Mouse (Mus musculus): Measurements from ENCODE around the gene Mfsd4b1. TPM values are rescaled to one million over a fixed set of nuclear protein-coding genes. Genes with fewer than 3 reads are reported as not detected.

Mfsd4b1 gene
- 0.18 and 0.37 TPM in 2 replicates for polyA plus RNA-seq (2015; fragmentation: Nextera tagmentation; extraction: Ambion mirVana)

GRCm38 (mm10) chr10:40024554-40025428 lies at the start of gene Mfsd4b1:
Gene Mfsd4b1 (minus strand): TSS chr10:40025268.
- H3K4me1 ChIP-seq = peaks cover 10% of the 10 kb centered on the region
- H3K27ac ChIP-seq (replicated peaks) = peak within 1 kb of the TSS; percentile 65
- peak within 1 kb of the TSS; percentile 62 for H3K9ac ChIP-seq
- H3K9me3 ChIP-seq (replicated peaks) = no peaks in the 10 kb centered on the region
- H3K4me3 ChIP-seq (replicated peaks) = peak within 1 kb of the TSS; percentile 64
- under 1% methylated on average over 46 of the region's 46 CpGs for WGBS
- peak within 1 kb of the TSS; percentile 97 for H3K4me2 ChIP-seq (replicated peaks)
- ATAC-seq (ENCODE audit: insufficient number of reproducible peaks, low FRiP score, low TSS enrichment, low read depth) = peak; percentile 83
- no peaks in the 10 kb centered on the region for H3K27me3 ChIP-seq
- no peaks in the 10 kb centered on the region for H3K36me3 ChIP-seq

- no peaks in the 10 kb centered on the region for H3K27me3 ChIP-seq
- H3K4me1 ChIP-seq = 0 out of 2 replicates have a peak, but pooled peaks cover 4% of the 10 kb centered on the region
- H3K4me3 ChIP-seq (replicated peaks) = no peak overlapping the region
- H3K9me3 ChIP-seq (replicated peaks) = no peaks in the 10 kb centered on the region
- WGBS = 82% methylated on average over 6 of the region's 6 CpGs
- H3K36me3 ChIP-seq = no peaks in the 10 kb centered on the region
- no peak overlapping the region for H3K9ac ChIP-seq
- no peak overlapping the region for H3K4me2 ChIP-seq (replicated peaks)
- ATAC-seq (ENCODE audit: insufficient number of reproducible peaks, low FRiP score, low TSS enrichment, low read depth) = no peak
- no peak overlapping the region for H3K27ac ChIP-seq (replicated peaks)
Measured at GRCm38 (mm10) chr10:40073608-40074007, 48.5 kb upstream of the Mfsd4b1 start.

GRCm38 (mm10) chr10:40070684-40071083 lies 45.6 kb upstream of the Mfsd4b1 start:
- H3K4me3 ChIP-seq (replicated peaks) = no peak overlapping the region
- 0 out of 2 replicates have a peak, but pooled peaks cover 4% of the 10 kb centered on the region for H3K4me1 ChIP-seq
- no peak overlapping the region for H3K4me2 ChIP-seq (replicated peaks)
- H3K9ac ChIP-seq = no peak overlapping the region
- H3K27ac ChIP-seq (replicated peaks) = no peak overlapping the region
- H3K36me3 ChIP-seq = no peaks in the 10 kb centered on the region
- no peak for ATAC-seq (ENCODE audit: insufficient number of reproducible peaks, low FRiP score, low TSS enrichment, low read depth)
- H3K9me3 ChIP-seq (replicated peaks) = no peaks in the 10 kb centered on the region
- 71% methylated on average over 9 of the region's 9 CpGs for WGBS
- no peaks in the 10 kb centered on the region for H3K27me3 ChIP-seq

- no peak overlapping the region for H3K9ac ChIP-seq
- H3K9me3 ChIP-seq (replicated peaks) = no peaks in the 10 kb centered on the region
- no peak overlapping the region for H3K27ac ChIP-seq (replicated peaks)
- no peak overlapping the region for H3K4me3 ChIP-seq (replicated peaks)
- no peaks in the 10 kb centered on the region for H3K27me3 ChIP-seq
- no peak for ATAC-seq (ENCODE audit: insufficient number of reproducible peaks, low FRiP score, low TSS enrichment, low read depth)
- H3K4me1 ChIP-seq = 0 out of 2 replicates have a peak, but pooled peaks cover 4% of the 10 kb centered on the region
- H3K4me2 ChIP-seq (replicated peaks) = no peak overlapping the region
- WGBS = 35% methylated on average over 4 of the region's 4 CpGs
- no peaks in the 10 kb centered on the region for H3K36me3 ChIP-seq
Measured at GRCm38 (mm10) chr10:40069270-40069669, 44.2 kb upstream of the Mfsd4b1 start.

- H3K4me2 ChIP-seq (replicated peaks) = no peak overlapping the region
- no peaks in the 10 kb centered on the region for H3K9me3 ChIP-seq (replicated peaks)
- no peaks in the 10 kb centered on the region for H3K36me3 ChIP-seq
- ATAC-seq (ENCODE audit: insufficient number of reproducible peaks, low FRiP score, low TSS enrichment, low read depth) = no peak
- 0 out of 2 replicates have a peak, but pooled peaks cover 4% of the 10 kb centered on the region for H3K4me1 ChIP-seq
- no peak overlapping the region for H3K27ac ChIP-seq (replicated peaks)
- no peak overlapping the region for H3K9ac ChIP-seq
- H3K27me3 ChIP-seq = no peaks in the 10 kb centered on the region
- no peak overlapping the region for H3K4me3 ChIP-seq (replicated peaks)
- 78% methylated on average over 10 of the region's 10 CpGs for WGBS
Measured at GRCm38 (mm10) chr10:40068595-40068994, 43.5 kb upstream of the Mfsd4b1 start.

- 55% methylated on average over 1 of the region's 1 CpGs for WGBS
- ATAC-seq (ENCODE audit: insufficient number of reproducible peaks, low FRiP score, low TSS enrichment, low read depth) = no peak
- H3K27ac ChIP-seq (replicated peaks) = no peak overlapping the region
- H3K9me3 ChIP-seq (replicated peaks) = no peaks in the 10 kb centered on the region
- H3K9ac ChIP-seq = no peak overlapping the region
- no peak overlapping the region for H3K4me3 ChIP-seq (replicated peaks)
- H3K27me3 ChIP-seq = no peaks in the 10 kb centered on the region
- H3K4me1 ChIP-seq = 0 out of 2 replicates have a peak, but pooled peaks cover 4% of the 10 kb centered on the region
- H3K36me3 ChIP-seq = no peaks in the 10 kb centered on the region
- no peak overlapping the region for H3K4me2 ChIP-seq (replicated peaks)
Measured at GRCm38 (mm10) chr10:40067529-40067928, 42.5 kb upstream of the Mfsd4b1 start.

- no peak overlapping the region for H3K4me2 ChIP-seq (replicated peaks)
- H3K36me3 ChIP-seq = no peaks in the 10 kb centered on the region
- no peak overlapping the region for H3K9ac ChIP-seq
- WGBS = no CpG with 5 or more reads among the region's 1 CpGs
- H3K4me1 ChIP-seq = 0 out of 2 replicates have a peak, but pooled peaks cover 4% of the 10 kb centered on the region
- no peaks in the 10 kb centered on the region for H3K27me3 ChIP-seq
- H3K9me3 ChIP-seq (replicated peaks) = no peaks in the 10 kb centered on the region
- no peak overlapping the region for H3K4me3 ChIP-seq (replicated peaks)
- H3K27ac ChIP-seq (replicated peaks) = no peak overlapping the region
- ATAC-seq (ENCODE audit: insufficient number of reproducible peaks, low FRiP score, low TSS enrichment, low read depth) = no peak
Measured at GRCm38 (mm10) chr10:40067071-40067470, 42.0 kb upstream of the Mfsd4b1 start.

- 34% methylated on average over 3 of the region's 3 CpGs for WGBS
- Histone ChIP-seq H3K9ac (no peak overlapping the region), H3K4me2 (replicated peaks) (no peak overlapping the region), H3K27ac (replicated peaks) (no peak overlapping the region), H3K27me3 (no peaks in the 10 kb centered on the region), H3K4me3 (replicated peaks) (no peak overlapping the region), H3K36me3 (no peaks in the 10 kb centered on the region), H3K4me1 (0 out of 2 replicates have a peak, but pooled peaks cover 4% of the 10 kb centered on the region), H3K9me3 (replicated peaks) (no peaks in the 10 kb centered on the region)
- no peak for ATAC-seq (ENCODE audit: insufficient number of reproducible peaks, low FRiP score, low TSS enrichment, low read depth)
Measured at GRCm38 (mm10) chr10:40065357-40065756, 40.3 kb upstream of the Mfsd4b1 start.

- H3K36me3 ChIP-seq = no peaks in the 10 kb centered on the region
- H3K27ac ChIP-seq (replicated peaks) = no peak overlapping the region
- no peak overlapping the region for H3K4me2 ChIP-seq (replicated peaks)
- no peak overlapping the region for H3K9ac ChIP-seq
- no peaks in the 10 kb centered on the region for H3K9me3 ChIP-seq (replicated peaks)
- no peak overlapping the region for H3K4me3 ChIP-seq (replicated peaks)
- 0 out of 2 replicates have a peak, but pooled peaks cover 2% of the 10 kb centered on the region for H3K4me1 ChIP-seq
- H3K27me3 ChIP-seq = no peaks in the 10 kb centered on the region
- ATAC-seq (ENCODE audit: insufficient number of reproducible peaks, low FRiP score, low TSS enrichment, low read depth) = no peak
- WGBS = 22% methylated on average over 5 of the region's 5 CpGs
Measured at GRCm38 (mm10) chr10:40063291-40063890, 38.3 kb upstream of the Mfsd4b1 start.

GRCm38 (mm10) chr10:40062812-40063211 lies 37.7 kb upstream of the Mfsd4b1 start:
- H3K4me1 ChIP-seq = 0 out of 2 replicates have a peak, but pooled peaks cover 3% of the 10 kb centered on the region
- no peak overlapping the region for H3K4me2 ChIP-seq (replicated peaks)
- no peak overlapping the region for H3K9ac ChIP-seq
- ATAC-seq (ENCODE audit: insufficient number of reproducible peaks, low FRiP score, low TSS enrichment, low read depth) = no peak
- no peak overlapping the region for H3K4me3 ChIP-seq (replicated peaks)
- no peak overlapping the region for H3K27ac ChIP-seq (replicated peaks)
- H3K27me3 ChIP-seq = no peaks in the 10 kb centered on the region
- 37% methylated on average over 6 of the region's 6 CpGs for WGBS
- H3K36me3 ChIP-seq = no peaks in the 10 kb centered on the region
- H3K9me3 ChIP-seq (replicated peaks) = no peaks in the 10 kb centered on the region

GRCm38 (mm10) chr10:40061926-40062325 lies 36.9 kb upstream of the Mfsd4b1 start:
- Histone ChIP-seq H3K9ac (no peak overlapping the region), H3K4me1 (0 out of 2 replicates have a peak, but pooled peaks cover 3% of the 10 kb centered on the region), H3K36me3 (no peaks in the 10 kb centered on the region), H3K27me3 (no peaks in the 10 kb centered on the region), H3K4me2 (replicated peaks) (no peak overlapping the region), H3K9me3 (replicated peaks) (no peaks in the 10 kb centered on the region), H3K27ac (replicated peaks) (no peak overlapping the region), H3K4me3 (replicated peaks) (no peak overlapping the region)
- 73% methylated on average over 5 of the region's 5 CpGs for WGBS
- ATAC-seq (ENCODE audit: insufficient number of reproducible peaks, low FRiP score, low TSS enrichment, low read depth) = no peak
